Mouse (Mus musculus) ES-Bruce4 (cell line): ENCODE results near the gene Izumo1r.

Experiments
- CTCF ChIP-seq: IDR thresholded peaks from one replicate; pipeline ENCODE4 v1.8.1; 2011; ENCODE audit warnings: low read depth, low read length
- POLR2A ChIP-seq: IDR thresholded peaks from one replicate; pipeline ENCODE4 v1.8.1; 2011; ENCODE audit warnings: low read length; ENCODE audit not compliant: insufficient read depth

GRCm38 (mm10) chr9:14897102-14897501 is 6.6 kb downstream of the Izumo1r start:
- TF ChIP-seq CTCF: no peak
- TF ChIP-seq POLR2A: no peak
